Mouse (Mus musculus) C2C12 (cell line): ENCODE data around the gene Aff3.

ENCODE experiments used
- CEBPB ChIP-seq: IDR thresholded peaks from one replicate; pipeline ENCODE4 v1.6.1; 2011; ENCODE audit warnings: low read depth, mild to moderate bottlenecking, control low read depth, moderate library complexity
- CTCF ChIP-seq: IDR thresholded peaks from one replicate; pipeline ENCODE4 v1.5.1; 2011; ENCODE audit not compliant: control insufficient read depth, insufficient read depth, insufficient read length
- FOSL1 ChIP-seq: IDR thresholded peaks from one replicate; pipeline ENCODE4 v1.8.0; 2011; ENCODE audit warnings: mild to moderate bottlenecking, low read length; ENCODE audit not compliant: poor library complexity, insufficient read depth, severe bottlenecking
- MAX ChIP-seq: IDR thresholded peaks from one replicate; pipeline ENCODE4 v1.6.1; 2011; ENCODE audit warnings: mild to moderate bottlenecking, control low read depth
- MYOD1 ChIP-seq: IDR thresholded peaks from one replicate; pipeline ENCODE4 v1.6.1; 2011; ENCODE audit warnings: low read depth; ENCODE audit not compliant: control insufficient read depth, insufficient read length
- MYOG ChIP-seq: IDR thresholded peaks from one replicate; pipeline ENCODE4 v1.6.1; 2011; ENCODE audit not compliant: control insufficient read depth, insufficient read length; ENCODE audit errors: extremely low read depth
- USF1 ChIP-seq: IDR thresholded peaks from one replicate; pipeline ENCODE4 v1.6.1; 2011; ENCODE audit warnings: low read depth, mild to moderate bottlenecking, control low read depth, moderate library complexity

DNA sequence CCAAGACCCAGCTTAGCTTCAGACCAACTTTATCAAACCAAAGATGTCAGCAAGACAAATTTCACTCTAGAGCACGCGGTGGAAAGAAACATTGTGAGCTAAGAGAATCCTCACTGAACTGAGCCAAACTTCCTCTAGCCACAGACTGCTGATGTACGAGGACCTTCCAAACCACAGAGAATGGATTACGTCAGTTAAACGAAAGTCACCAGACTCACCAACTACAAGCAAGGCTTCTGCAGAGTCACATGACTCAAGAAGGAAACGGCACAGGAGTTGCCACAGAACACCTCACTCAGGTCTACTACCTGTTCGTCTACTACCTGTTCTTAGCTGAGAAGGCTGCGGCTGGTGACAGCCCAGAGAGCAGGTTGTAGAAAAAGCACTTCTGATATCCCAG is 107.1 kb downstream of the Aff3 start:
- TF ChIP-seq CTCF (no peak), MYOG (no peak), MYOD1 (no peak), USF1 (no peak), FOSL1 (no peak), CEBPB (no peak), MAX (no peak)
